Mouse (Mus musculus): ENCODE measurements around the gene Eva1b.

Eva1b gene

GRCm38 (mm10) chr4:126155869-126156268, 8.3 kb downstream of the Eva1b start:
- WGBS: 68% methylated on average over 2 of the region's 2 CpGs

GRCm38 (mm10) chr4:126156617-126157016, 9.1 kb downstream of the Eva1b start:
- 63% methylated on average over 5 of the region's 5 CpGs for WGBS

- WGBS: 94% methylated on average over 6 of the region's 6 CpGs
These were observed 10.0 kb downstream of the Eva1b start for GRCm38 (mm10) chr4:126157562-126157961.

DNA sequence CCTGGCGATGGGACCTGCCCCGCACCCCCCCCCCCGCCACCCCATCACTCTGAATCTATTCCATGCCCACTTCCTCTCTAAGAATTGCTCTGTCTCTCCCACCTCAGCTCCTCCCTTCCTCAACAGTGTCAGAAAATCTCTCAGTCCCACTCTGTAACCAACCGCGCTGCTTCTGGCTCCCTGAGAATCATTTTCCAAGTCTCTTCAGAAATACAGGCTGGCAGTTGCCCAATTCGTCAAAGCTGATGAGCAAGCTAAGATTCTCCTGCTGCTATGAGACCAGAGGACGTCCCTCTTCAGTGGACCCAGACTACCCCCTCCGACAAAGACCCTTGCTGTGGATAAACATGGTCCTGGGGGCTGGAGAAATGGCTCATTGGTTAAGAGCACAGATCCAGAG, 11.9 kb downstream of the Eva1b start:
- 45% methylated on average over 8 of the region's 8 CpGs for WGBS

DNA sequence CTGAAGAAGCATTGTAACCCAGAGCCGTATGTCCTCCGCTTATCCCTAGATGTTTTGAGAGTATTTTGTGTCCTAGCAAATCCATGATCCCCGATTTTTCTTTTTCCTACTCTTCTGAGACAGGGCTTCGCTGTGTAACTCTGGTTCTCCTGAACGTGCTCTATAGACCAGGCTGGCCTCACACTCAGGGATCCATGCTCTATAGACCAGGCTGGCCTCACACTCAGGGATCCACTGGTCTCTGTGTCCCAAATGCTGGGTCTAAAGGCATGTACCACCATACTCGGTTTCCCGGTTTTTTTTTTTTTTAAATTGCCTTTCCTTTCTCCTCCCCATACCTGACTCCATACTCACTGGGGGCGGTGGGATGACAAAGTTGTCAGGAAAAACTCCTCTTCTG, 13.4 kb downstream of the Eva1b start:
- WGBS: 92% methylated on average over 8 of the region's 8 CpGs

DNA sequence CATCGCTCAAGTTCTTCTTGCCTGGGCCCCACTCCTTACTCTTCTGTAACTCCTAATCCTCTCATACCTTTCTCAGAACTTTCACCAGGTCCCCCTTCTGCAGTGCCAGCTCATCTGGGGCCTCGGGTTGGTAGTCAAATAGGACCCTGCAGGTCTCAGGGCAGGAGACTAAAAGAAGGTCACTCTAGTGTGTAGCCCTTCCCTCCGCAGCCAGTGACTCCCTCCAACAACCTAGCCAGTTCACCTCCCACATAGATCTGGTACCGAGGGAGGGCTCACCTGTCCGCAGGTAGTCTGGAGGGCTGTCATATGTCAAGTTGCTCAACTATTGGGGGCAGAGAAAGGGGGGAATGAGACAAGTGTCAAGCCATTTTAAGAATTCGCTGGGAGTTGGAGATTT, 13.9 kb downstream of the Eva1b start:
- 86% methylated on average over 6 of the region's 6 CpGs for WGBS

DNA sequence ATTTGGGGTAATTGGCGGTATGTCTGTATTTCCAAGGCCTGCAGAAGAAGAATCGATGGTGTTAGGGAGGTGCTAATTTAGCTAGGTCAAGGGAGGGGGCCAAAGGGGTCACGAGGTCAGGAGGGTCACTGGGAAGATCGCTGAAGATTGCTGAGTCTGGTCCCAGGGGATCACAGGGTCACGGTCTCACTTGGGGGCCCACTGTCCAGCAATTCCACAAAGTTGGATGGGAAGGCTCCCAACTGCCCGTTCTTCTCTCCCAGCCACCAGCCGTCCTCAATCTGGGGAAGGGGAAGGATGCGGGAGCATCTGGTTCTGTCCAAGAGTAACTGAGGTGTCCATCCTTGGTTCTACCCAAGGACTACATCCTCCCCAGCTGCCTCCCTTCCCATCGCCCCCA, 14.4 kb downstream of the Eva1b start:
- WGBS: 82% methylated on average over 9 of the region's 9 CpGs

- WGBS: under 1% methylated on average over 44 of the region's 44 CpGs
These were observed 15.1 kb downstream of the Eva1b start for GRCm38 (mm10) chr4:126162544-126163066.

GRCm38 (mm10) chr4:126163067-126163659, 15.6 kb downstream of the Eva1b start, which contains the start of gene Sh3d21:
Sh3d21 (minus strand) TSS chr4:126163491.
- 20% methylated on average over 22 of the region's 22 CpGs for WGBS

GRCm38 (mm10) chr4:126163685-126164084, 16.1 kb downstream of the Eva1b start:
- 74% methylated on average over 4 of the region's 4 CpGs for WGBS

DNA sequence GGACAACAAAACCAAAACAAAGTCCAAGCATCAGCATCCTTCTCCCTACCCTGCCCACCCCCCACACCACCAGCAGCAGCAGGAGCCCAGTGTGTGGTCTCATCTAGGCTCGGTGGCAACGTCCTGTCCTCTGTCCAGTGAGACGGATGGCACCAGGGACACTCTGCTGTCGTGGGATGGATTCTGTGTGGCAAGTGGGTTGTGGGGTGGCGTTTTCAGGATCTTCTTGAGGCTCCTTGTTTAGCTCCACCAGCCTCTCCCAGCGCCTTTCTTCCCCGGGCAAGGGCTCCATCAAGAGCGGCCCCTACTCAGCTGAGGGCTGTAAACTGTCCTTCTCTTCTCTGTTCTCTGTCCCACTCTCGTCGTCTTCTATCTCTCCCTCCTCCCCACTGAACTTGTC, 17.5 kb downstream of the Eva1b start:
- 69% methylated on average over 10 of the region's 10 CpGs for WGBS

- 68% methylated on average over 3 of the region's 3 CpGs for WGBS
These were observed 18.5 kb downstream of the Eva1b start for GRCm38 (mm10) chr4:126166084-126166483.

- WGBS: 70% methylated on average over 6 of the region's 6 CpGs
These were observed 21.3 kb downstream of the Eva1b start for GRCm38 (mm10) chr4:126168851-126169250.

DNA sequence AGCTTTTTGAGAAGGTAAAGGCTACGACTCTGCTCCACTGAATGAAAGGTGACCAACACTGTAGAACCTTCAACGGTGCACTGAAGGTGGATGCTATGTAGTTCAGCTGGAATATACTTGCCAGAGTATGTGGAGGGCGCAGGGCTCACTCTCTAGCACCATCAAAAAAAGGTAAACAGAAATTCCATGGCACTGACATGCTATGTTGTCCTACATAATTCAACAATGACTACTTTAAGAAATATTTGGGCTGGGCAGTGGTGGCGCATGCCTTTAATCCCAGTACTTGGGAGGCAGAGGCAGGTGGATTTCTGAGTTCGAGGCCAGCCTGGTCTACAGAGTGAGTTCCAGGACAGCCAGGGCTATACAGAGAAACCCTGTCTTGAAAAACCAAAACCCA, 23.2 kb downstream of the Eva1b start:
- 96% methylated on average over 5 of the region's 5 CpGs for WGBS

DNA sequence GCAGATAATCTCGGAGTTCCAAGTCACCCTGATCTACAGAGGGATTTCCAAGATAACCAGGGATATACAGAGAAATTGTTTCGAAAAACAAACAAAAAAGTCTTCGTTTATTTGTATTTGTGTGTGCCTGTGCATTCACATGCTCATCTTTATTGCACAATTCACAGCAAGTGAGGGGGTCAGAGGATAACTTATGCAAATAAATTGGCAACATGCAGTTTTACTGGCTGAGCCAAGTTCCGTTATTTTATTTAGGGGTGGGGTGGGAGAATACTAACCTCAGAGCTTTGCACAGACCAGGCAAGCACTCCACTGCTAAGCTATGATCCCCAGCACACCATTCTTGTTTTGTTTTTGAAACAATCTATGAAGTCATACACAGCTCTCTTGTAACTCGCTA, 26.3 kb downstream of the Eva1b start:
- WGBS: 86% methylated on average over 5 of the region's 5 CpGs

DNA sequence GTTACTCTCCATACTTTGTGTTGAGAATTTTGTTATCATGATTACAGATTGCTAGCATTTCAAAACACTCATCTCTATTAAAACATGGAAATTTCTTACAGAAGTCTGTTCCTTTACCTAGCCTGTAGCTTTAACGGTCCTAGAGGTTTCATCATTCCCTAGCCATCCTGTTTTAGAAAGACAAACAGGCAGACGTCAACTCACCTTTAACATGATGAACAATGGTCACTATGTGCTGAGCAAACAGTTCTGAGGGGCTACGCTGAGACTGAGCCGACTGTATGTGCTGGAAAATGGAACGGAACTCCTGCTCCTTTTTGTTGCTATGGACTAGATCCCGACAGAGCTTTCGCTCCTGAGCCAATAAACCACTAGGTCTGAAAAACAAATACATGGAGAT, 28.4 kb downstream of the Eva1b start:
- 93% methylated on average over 7 of the region's 7 CpGs for WGBS

DNA sequence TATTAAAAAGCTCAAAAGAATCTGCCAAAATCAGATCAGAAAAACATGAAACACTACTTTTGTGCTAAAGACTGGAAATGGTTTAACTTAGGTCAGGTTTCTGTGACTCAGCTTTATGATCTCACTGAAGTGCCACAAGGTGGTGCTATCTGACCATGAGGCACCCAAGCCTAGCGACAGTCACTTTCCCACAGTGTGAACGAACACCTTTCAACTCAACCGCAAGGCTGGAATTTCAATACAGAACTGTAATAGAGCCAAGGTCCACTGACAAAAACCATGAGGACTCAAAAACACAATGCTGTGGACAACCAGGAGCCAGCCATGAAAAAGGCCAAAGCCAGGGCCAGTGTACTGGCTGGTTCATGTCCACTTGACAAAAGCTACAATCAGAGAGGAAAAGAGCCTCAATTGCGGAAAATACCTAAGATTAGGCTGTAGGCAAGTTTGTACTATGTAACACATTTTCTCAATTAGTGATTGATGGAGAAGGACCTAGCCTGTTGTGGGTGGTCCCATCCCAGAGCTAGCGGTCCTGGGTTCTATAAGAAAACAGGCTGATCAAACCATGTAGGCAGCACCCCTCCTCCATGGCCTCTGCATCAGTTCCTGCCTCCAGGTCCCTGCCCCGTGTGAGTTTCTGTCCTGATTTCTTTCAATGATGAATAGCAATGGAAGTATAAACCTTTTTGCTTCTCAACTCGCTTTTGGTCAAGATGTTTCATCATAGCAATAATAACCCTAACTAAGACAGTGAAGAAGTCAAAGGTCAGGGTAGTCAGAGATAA, 33.8 kb downstream of the Eva1b start:
- WGBS: 43% methylated on average over 7 of the region's 7 CpGs

- 77% methylated on average over 5 of the region's 5 CpGs for WGBS
These were observed 35.5 kb downstream of the Eva1b start for GRCm38 (mm10) chr4:126183034-126183433.

DNA sequence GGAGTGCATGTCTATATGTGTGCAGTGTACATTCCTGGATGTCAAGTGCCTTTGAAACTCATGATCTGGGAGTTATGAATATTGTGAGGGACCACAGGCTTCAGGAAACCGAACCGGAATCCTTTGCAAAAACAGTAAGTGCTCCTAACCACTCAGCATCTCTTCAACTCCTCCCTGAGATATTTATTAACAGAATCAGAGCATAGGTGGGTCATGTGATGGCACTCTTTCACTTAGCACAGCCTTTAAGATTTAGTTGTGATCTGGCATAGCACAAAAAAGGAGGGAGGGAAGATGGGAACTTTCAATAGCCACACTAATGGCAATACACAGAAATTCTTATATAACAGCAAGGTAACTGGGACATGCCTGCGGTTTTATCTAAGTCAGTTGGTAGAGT, 39.6 kb downstream of the Eva1b start:
- 77% methylated on average over 3 of the region's 3 CpGs for WGBS

GRCm38 (mm10) chr4:126190636-126191035, 43.1 kb downstream of the Eva1b start:
- WGBS: 86% methylated on average over 2 of the region's 2 CpGs

- 94% methylated on average over 4 of the region's 4 CpGs for WGBS
These were observed 47.4 kb downstream of the Eva1b start for GRCm38 (mm10) chr4:126194916-126195315.

DNA sequence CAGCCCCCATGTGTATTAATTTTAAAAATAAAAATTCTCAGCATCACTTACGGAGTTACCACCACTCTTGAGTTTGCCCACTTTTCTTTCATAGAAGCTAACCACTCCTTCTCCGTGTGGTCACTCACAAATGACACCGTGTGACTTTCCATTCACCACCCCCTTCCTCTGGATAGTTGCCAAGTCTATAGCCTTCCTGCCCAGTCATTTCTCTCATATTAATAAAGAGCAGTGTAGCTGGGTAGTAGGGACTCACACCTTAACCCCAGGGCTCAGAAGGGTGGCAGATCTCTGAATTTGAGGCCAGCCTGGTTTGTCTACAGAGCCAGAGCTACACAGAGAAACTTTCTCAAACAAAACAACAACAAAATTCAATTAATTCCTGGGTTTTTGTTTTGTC, 49.9 kb downstream of the Eva1b start:
- 57% methylated on average over 3 of the region's 3 CpGs for WGBS

Measured in cerebral cortex, adult 2 months (tissue).